Mouse (Mus musculus): ENCODE data around the gene Pcbp3.
"Not testable (repeated sequence)": the region's sequence is repeated elsewhere in the genome, so short reads cannot be mapped to it uniquely, and the experiment has no call there.

Pcbp3 gene

DNA sequence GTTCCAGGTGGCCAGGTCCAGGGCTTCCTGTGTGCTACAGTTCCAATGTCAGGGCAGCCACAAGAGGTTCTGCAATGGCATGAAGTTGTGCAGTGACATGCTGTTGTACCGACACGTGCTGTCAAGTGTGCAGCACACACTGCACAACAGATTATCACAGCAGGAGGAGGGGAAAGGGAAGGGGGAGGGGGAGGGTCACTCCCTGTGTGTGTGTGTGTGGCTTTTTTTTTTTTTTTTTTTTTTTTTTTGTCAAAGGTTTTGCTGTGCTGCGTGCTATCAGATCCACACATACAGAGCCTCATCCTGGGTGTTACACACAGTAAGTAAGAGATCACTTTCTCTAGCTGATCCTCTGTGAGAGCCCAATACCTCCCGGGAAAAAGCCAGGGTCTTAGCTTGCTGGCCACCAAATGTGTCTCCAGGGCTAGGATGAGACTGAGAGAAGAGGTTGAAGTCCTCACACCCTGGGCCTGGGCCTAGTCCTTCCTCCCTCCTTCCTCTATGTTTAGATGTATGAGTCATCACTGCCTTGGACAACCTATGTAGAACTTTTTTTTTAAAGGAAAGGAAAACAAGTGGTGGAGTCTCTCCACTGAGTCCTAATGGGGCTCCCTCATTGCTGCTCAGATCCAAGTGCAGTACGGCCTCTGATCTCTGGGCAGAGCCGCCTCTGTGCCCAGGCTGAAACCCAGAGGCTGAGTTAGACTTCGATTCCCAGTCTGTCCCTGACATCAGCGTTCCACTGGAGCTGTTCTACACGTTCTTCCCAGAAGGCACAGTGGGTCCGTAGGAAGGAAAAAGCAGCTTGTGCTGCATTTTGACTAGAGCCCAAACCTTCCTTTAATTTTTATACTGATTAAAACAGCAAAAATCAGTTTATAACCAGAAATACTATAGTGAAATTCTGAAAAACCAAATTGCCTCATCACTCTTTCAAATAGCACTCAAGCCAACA is 153.0 kb downstream of the Pcbp3 start:
- DNase-seq (ENCODE audit: extremely low read depth, low read depth, low spot score), result no peak

- no peak for DNase-seq (ENCODE audit: extremely low read depth, low read depth, low spot score)
Observed at GRCm38 (mm10) chr10:76802500-76802885, 159.2 kb downstream of the Pcbp3 start.

DNA sequence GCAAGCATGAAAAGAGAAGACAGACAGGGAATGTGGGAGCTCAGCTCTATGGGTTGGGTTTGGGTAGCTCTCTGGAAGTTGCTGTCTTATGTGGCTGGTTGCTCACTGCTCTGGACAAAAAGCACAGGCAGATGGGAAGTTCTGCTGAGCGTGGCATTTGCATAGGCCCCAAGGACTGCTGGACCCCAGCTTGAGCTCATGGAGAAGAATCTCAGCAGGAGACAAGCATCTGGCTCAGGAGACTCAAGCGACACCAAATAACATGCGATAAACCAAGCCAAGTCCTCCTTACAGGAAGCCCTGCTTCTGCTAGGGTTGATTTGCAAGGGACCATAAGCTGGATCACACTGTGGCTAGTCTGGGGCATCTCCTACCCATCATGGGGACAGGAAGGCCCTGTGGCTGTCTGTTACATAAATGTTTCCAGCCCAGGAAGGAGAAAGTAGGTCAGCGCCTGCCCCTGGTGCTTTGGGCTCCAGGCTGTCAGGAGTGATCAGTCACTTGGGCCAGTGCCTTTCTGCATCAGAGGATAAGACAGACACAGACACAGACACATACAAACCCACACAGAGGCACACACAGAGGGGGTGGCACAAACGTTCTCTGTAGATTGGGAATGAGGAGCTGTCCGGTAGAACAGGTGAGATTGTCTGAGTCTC is 159.7 kb downstream of the Pcbp3 start:
- no peak for DNase-seq (ENCODE audit: extremely low read depth, low read depth, low spot score)

DNA sequence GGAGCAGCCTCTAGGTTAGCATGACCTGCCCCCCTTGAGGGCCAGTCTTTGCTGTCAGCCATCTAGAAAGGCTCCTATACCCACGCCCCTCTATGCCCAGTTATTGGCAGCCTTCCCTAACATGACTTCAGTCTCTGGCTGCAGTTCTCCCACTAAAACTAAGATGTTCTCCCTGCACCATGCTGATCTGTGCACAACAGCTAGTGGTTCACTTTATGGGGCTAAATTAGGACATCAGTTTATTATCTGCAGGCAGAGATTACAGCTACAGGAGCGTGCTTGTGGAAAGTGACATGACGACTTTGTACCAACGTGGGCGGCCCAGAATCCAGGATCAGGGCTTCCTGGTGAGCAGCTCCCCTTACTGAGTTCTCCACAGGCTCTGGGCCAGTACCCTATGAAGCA is 160.4 kb downstream of the Pcbp3 start:
- DNase-seq (ENCODE audit: extremely low read depth, low read depth, low spot score), result no peak

DNA sequence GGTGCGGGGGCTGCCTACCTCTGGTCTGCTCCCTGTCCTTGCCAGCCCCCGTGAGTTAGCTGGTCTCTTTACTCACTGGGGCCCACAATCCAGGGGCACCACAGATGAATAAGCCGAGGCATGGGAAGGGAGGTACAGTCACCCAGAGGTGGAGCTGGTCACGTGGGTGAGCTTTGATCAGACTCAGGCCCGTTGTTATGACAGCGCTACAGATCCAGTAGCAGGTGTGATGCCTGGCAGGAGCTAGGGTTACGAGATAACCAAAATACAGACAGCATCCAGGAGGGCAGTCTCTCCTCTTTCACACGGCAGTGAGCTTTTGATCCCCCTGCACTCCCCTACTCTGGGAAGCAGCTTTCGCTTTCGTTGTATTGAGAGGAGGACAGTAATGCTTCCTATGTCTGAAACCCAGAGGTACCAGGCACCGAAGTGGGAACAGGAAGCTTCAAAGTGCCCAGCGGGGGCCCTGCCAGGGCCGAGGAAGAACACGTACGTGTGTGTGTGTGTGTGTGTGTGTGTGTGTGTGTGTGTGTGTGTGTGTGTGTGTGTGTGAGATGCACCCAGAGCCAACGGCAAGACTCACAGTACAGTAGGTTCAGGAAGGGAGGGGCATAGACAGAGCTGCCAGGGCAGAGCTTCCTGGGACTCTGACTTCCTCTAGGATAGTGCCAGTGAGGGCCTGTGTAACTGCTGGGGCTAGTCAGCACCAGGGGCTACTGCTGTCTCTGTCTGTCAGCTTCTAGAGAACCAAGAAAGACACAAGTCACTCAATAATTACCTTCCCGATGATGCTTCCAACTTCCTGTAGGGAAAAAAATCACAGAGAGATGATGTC is 162.7 kb downstream of the Pcbp3 start:
- DNase-seq (ENCODE audit: extremely low read depth, low read depth, low spot score), result no peak

GRCm38 (mm10) chr10:76794102-76794501 is 167.6 kb downstream of the Pcbp3 start:
- DNase-seq (ENCODE audit: extremely low read depth, low read depth, low spot score), result no peak

- DNase-seq (ENCODE audit: extremely low read depth, low read depth, low spot score), result no peak
Observed at GRCm38 (mm10) chr10:76791475-76791874, 170.2 kb downstream of the Pcbp3 start.

DNA sequence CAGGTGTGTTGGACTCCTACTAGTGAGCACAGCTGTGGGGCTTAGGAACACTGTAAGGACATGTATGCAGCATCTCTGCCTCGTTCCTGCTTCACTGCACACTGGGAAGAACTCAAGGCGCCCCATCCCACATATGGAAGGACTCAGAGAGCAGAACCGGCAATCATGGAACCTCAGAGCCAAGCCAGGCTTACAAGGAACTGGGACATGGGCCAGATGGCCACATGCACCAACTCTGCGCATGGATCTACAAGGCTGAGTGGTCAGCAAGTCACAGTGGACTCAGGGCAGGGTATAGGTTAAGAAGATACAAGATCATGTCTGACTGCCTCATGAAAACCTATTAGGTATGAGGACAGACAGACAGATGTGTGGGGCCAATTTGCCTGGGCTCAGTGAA is 171.8 kb downstream of the Pcbp3 start:
- DNase-seq (ENCODE audit: extremely low read depth, low read depth, low spot score), result no peak

DNA sequence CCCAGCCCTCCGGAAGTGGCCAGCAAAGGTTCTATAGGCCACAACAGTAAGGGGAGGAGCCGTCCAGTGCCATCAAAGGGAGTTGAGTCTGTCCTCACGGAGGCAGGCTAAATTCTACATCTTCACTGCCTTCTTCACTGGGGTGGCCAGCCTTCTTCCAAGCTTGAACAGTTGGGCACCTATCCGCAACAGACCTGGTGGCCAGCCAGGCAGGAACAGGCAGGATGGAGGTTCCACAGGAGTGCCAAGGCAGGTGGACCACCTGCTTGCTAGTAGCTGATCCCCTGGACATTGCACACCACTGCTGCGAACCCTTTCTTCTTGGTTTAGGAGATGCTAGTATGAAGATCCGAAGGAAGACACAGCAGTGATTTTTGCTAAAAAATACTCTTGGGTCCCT is 176.4 kb downstream of the Pcbp3 start:
- no peak for DNase-seq (ENCODE audit: extremely low read depth, low read depth, low spot score)

DNA sequence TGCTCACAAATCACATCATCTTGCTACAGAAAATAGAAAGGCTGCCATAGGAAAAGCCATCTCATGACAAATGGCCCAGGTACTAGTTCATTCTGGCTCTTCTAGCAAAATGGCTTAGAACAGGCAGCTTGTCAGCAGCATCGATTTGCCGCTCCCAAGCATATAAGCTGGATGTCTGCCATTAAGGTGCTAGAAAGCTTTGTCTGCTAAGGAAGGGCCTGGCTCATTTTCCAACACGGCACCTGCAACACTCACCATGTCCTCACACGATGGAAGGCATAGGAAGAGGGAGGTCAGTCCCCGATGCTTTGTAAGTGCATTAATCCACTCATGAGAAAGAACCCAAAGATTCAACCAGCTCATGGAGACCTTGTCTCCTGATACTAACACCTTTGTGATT is 182.5 kb downstream of the Pcbp3 start:
- DNase-seq (ENCODE audit: extremely low read depth, low read depth, low spot score), result no peak

GRCm38 (mm10) chr10:76771624-76772023 is 190.1 kb downstream of the Pcbp3 start:
- no peak for DNase-seq (ENCODE audit: extremely low read depth, low read depth, low spot score)

GRCm38 (mm10) chr10:76771086-76771485 is 190.6 kb downstream of the Pcbp3 start:
- no peak for DNase-seq (ENCODE audit: extremely low read depth, low read depth, low spot score)

GRCm38 (mm10) chr10:76769581-76769980 is 192.1 kb downstream of the Pcbp3 start:
- no peak for DNase-seq (ENCODE audit: extremely low read depth, low read depth, low spot score)

- no peak for DNase-seq (ENCODE audit: extremely low read depth, low read depth, low spot score)
Observed at GRCm38 (mm10) chr10:76766196-76766595, 195.5 kb downstream of the Pcbp3 start.

DNA sequence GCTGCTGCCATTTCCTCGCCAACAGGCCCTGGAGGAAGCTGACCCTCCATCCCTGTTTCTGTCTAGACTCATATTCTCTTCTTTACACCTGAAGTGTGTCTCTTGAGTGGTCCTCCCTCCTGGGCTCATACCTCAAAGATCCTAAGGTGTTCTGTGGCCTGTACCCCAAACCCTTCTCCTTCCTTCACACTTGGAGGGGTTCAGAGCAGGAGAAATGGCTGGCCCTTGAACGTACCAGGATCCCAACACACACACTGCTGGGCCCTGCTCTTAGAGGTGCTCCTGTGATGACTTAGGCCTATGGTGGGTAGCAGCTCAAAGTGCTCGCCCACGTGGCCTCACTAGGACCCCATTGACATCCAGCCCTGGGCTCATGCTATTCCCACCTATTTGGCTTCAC is 196.8 kb downstream of the Pcbp3 start:
- no peak for DNase-seq (ENCODE audit: extremely low read depth, low read depth, low spot score)

DNA sequence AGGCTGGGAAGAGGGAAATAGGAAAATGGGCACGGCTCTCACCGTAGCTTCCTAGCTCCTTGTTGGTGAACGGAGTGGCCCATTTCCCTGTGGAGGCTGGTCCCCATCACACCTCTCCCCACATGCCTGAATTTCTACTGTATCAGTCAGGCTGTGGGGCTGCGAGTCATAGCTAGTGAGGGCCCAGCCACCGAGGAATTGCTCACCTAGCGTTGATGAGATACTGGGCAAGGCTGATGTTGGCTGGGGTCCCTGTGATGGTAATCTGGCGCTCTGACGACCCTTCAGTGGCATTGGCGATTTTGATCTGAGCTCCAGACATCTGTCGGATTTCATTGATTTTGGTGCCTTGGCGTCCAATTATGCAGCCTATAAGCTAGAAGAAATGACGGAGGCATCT is 198.7 kb downstream of the Pcbp3 start:
- DNase-seq (ENCODE audit: extremely low read depth, low read depth, low spot score), result no peak

GRCm38 (mm10) chr10:76762411-76762810 is 199.3 kb downstream of the Pcbp3 start:
- DNase-seq (ENCODE audit: extremely low read depth, low read depth, low spot score), result no peak

- no peak for DNase-seq (ENCODE audit: extremely low read depth, low read depth, low spot score)
Observed at GRCm38 (mm10) chr10:76759878-76760277, 201.8 kb downstream of the Pcbp3 start.

DNA sequence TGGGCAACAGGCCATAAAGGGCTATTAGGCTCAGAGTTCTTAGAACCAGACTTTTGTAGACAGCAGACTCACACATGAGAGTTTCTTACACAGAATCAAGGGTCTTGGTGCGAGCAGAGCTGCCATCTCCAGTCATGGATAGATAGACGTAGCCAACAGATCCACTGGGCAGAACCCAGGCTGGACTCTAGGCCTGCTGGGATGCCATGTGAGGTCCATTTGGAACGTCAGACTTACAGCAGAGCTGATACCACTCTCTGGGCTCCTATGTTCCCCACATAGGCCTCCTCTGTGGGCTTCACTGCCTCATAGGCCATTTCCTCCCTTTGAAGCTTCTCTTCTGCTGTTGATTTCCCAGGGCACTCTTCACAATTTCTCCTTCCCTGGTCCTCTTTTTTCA is 208.0 kb downstream of the Pcbp3 start:
- DNase-seq (ENCODE audit: extremely low read depth, low read depth, low spot score), result no peak

GRCm38 (mm10) chr10:76744267-76744666 is 217.4 kb downstream of the Pcbp3 start:
- DNase-seq (ENCODE audit: extremely low read depth, low read depth, low spot score), result not testable (repeated sequence)

GRCm38 (mm10) chr10:76736764-76737163 is 224.9 kb downstream of the Pcbp3 start:
- no peak for DNase-seq (ENCODE audit: extremely low read depth, low read depth, low spot score)

Data from fat pad, adult 2 months (tissue).